Mouse (Mus musculus) CD4-positive, CD25-positive, alpha-beta regulatory T cell, adult 4 months (primary cell): ENCODE data around the gene Mapk13. TPM values are rescaled to one million over a fixed set of nuclear protein-coding genes. Genes with fewer than 3 reads are reported as not detected.

ENCODE experiments used
- ATAC-seq: one replicate; pipeline ENCODE4 v1.8.0; 2017
- polyA plus RNA-seq, 2 experiments: library from polyadenylated mRNA; unstranded; fragments of 100-300 nt; shearing (Covaris generic); gene quantifications; one replicate each; pipeline ENCODE4 v1.2.1; 2017

The Mapk13 gene
- polyA plus RNA-seq, 2 experiments from 2014 or later: not detected

GRCm38 (mm10) chr17:28776817-28777216 lies 7.7 kb downstream of the Mapk13 start:
- no peak for ATAC-seq

DNA sequence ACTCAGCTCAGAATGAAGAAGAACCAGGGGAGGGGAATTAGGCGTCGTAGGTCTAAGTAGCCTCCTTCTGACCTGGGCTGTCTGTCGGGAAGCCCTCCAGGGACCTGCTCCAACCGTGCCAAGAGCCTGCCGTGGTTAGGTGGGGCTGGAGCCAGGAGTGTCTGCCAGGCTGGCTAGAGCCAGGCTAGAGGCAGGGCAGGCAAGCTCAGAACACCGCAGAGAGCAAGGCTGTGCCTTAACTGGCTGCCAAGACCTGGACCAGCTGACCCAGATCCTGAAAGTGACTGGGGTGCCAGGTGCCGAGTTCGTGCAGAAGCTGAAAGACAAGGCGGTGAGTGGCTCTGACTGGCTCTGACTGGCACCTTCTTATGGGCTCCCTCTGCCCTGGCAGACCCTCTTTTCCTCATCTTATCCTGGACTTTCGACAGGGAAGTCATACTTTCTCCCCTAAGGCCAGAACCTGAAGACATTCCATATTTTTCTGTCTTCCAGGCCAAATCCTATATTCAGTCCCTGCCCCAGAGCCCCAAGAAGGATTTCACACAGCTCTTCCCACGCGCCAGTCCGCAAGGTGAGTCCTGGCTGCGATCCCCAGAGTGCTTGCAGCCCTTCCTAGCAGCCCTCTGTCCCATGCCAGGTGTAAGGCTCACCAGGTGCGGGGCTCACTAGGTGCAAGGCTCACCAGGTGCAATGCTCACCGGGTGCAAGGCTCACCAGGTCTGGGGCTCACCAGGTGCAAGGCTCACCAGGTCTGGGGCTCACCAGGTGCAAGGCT lies 8.3 kb downstream of the Mapk13 start:
- ATAC-seq: no peak

- no peak for ATAC-seq
These were observed 10.6 kb downstream of the Mapk13 start for GRCm38 (mm10) chr17:28779735-28780134.

DNA sequence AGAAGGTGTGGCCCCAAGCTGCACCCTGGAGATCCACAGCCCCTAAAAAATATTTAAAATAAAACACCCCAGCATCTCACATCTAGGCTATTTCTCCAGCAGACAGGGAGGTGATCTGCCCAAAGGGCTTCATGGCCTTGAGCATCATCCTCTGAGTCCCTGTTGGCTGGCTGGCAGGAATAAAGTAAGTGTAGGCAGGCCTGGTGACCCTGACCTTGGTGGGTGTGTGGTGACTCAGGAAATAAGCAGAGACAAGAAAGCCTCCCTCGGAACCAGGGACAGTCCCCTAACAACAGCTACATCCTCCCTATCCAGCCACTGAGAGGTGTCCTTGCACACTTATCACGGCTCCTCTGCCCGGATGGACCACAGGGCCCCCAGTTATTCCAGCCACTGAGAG lies 11.7 kb downstream of the Mapk13 start:
- peak; percentile 43 for ATAC-seq

DNA sequence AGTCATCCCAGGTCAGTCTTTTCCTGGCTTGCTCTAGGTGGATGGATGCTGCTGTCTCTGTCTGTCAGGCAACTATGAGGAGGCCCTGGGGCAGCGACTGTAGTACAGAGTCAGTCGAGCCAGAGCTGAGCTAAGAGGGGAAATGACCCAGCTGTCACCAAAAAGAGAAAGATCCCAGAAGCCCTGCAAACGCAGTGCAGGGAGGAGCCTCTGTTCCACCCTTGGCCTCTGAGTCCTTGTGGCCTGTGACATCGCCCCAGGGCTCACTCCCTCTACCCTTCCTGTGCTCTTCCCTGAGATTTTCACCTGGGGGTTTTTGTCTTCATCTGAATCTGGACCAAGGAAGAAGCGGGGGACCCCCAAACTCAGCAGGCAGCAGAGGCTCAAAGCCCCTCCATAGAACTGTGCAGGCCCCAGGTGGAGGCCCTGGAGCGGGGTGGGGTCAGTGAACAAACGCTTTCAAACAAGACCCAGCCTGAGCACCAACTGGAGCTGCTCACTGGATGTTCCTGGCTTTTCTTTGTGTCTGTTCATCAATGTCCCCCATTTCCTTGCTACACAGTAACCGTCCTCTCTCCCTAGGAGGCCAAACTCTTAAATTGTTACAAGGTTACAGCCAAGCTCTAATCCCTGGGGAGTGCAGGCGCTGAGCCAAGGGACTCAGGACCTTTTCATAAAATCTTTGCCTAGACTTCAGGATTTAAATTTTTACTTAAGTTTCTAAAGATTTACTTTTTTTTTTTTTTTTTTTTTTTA lies 12.4 kb downstream of the Mapk13 start:
- ATAC-seq: no peak

DNA sequence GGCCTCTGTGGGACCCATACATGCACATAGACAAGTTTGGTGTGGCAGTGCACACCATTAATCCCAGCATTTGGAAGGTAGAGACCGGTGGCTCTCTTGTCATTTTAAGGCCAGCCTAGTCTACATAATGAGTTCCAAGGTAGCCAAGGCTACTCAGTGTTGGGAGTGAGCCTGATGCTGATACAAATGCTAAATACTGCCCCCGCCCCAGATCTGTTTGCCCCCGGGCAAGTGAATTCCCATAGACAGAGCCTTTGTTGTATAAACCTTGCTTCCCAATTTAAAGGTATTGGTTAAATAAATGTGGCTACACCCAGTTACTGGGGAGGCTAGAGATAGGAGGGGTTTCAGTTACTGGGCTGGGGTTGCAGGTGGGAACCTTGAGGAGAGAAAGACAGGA lies 15.9 kb downstream of the Mapk13 start:
- ATAC-seq: no peak

DNA sequence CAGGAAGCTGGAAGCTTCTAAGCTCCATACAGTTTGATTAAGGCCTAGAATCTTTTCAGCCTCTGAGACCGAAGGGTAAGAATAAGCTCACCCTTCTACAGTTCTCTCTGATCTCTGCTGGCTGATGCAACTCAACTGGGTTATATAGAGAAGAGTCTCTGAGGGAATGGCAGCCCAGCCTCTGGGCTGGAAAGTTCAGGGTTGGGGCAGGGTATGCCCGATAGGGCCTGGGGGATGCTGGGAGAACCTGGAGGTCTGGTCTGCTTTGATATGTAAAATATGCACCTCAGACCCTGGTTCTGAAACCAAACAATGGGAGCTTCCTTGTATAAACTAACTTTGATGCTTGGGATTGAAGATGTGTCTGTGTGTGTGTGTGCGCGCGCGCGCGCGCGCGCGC lies 18.4 kb downstream of the Mapk13 start:
- ATAC-seq: no peak

DNA sequence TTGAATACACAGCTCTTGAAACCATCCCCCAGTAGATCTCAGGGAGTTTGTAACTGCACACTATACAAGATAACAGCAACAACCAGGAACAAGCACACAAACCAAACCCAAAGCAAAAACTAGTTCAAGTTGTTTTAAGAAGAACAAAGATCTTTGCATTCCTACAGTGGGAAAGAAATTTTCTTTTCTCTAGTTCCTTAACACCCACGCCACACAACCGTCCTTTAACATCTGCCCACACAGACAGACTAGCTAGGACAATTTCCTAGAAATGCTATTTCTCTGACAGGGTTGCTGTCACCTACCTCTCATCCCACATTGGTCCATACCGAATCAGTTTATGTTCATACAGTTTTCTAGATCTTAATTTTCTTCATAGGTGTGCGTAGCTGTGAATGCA lies 27.9 kb downstream of the Mapk13 start:
- no peak for ATAC-seq

- ATAC-seq: peak; percentile 3
These were observed 30.4 kb downstream of the Mapk13 start for GRCm38 (mm10) chr17:28799291-28800160.

- ATAC-seq: no peak
These were observed 31.2 kb downstream of the Mapk13 start for GRCm38 (mm10) chr17:28800281-28800670.

- ATAC-seq: peak; percentile 50
These were observed 31.7 kb downstream of the Mapk13 start, which contains the start of gene Brpf3 for GRCm38 (mm10) chr17:28800671-28801412. Brpf3 (plus strand) TSS chr17:28801090.

GRCm38 (mm10) chr17:28801474-28802005 lies 32.4 kb downstream of the Mapk13 start:
- peak; percentile 96 for ATAC-seq

GRCm38 (mm10) chr17:28802006-28802481 lies 32.9 kb downstream of the Mapk13 start:
- no peak for ATAC-seq

DNA sequence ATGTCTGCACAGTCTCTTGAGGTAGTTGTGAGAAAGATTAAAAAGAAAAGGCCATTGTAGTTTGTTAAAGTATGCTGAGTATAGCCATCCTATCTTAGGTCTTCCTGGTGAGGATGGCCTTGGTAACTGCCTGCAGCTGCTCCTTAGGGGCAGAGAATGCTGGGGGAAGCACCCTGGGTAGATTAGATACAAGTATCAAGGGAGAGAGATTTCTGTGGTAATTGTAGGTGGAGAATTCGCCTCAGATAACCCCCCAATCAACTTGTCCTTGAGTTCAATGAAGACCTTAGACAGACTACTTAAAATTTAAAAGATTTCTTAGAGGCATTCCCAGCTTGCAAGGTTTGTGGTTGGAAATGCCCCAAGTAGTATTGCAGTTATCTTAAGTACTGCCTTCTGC lies 34.2 kb downstream of the Mapk13 start:
- ATAC-seq: no peak

DNA sequence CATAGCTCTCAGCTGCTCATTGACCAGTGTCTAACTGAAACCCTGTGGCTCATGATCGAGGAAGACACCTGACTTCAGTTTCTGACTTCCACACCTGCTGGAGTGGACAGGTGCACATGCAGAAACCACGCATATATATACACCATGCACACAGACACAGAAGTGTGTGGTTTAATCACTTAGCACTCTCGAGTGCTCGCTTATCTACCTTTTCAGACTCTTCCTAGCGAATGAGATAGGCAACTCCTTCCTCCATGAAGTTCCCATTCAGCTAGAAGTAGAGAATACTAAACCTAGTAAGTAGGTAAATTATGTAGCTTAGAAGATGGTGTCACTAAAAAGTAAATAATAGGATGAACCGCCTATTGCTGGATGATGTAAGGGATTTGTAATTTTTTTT lies 35.9 kb downstream of the Mapk13 start:
- ATAC-seq: no peak

GRCm38 (mm10) chr17:28806770-28807169 lies 37.7 kb downstream of the Mapk13 start:
- ATAC-seq: no peak

GRCm38 (mm10) chr17:28808714-28809113 lies 39.6 kb downstream of the Mapk13 start:
- no peak for ATAC-seq

GRCm38 (mm10) chr17:28809175-28809831 lies 40.2 kb downstream of the Mapk13 start:
- ATAC-seq: no peak

- no peak for ATAC-seq
These were observed 43.2 kb downstream of the Mapk13 start for GRCm38 (mm10) chr17:28812345-28812744.

DNA sequence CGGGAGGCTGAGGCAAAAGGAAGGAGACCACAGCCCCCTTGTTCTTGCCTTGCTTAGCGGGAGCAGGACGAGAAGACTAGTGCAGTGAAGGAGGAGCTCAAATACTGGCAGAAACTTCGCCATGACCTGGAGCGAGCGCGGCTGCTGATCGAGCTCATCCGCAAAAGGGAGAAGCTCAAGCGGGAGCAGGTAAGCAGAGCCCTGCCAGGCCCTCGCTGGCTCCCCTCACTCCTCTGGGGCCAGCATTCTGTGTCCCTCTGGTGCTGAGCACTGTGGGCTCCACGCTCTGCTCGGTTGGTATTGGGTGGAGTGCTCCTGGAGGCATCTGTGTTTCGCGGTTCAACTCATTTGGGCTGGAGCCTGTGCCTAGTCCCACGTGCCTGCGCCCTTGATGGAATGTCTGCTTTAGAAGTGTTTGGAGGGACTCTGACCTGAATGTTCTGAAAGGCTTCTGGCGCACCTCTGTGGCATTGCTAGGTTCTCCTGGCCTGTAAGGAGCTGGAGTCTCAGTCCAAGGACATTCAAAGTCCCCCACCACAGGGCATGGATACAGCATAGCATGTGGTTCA lies 45.5 kb downstream of the Mapk13 start:
- no peak for ATAC-seq
